Mouse (Mus musculus): ENCODE results near the gene Mrps11.

Gene Mrps11

GRCm38 (mm10) chr7:78793895-78794570 lies 11.1 kb downstream of the Mrps11 start:
- DNase-seq (ENCODE audit: low spot score in 2 of 2) = no peak

- DNase-seq (ENCODE audit: low spot score in 2 of 2) = peak; percentile 17 to 33
Measured at GRCm38 (mm10) chr7:78794571-78795092, 11.7 kb downstream of the Mrps11 start.

- no peak for DNase-seq (ENCODE audit: low spot score in 2 of 2)
Measured at GRCm38 (mm10) chr7:78796624-78797023, 13.7 kb downstream of the Mrps11 start.

GRCm38 (mm10) chr7:78797843-78798455 lies 15.0 kb downstream of the Mrps11 start:
- no peak for DNase-seq (ENCODE audit: low spot score in 2 of 2)

- DNase-seq (ENCODE audit: low spot score in 2 of 2) = no peak
Measured at GRCm38 (mm10) chr7:78799730-78800496, 17.0 kb downstream of the Mrps11 start.

- no peak for DNase-seq (ENCODE audit: low spot score in 2 of 2)
Measured at GRCm38 (mm10) chr7:78803841-78804240, 20.9 kb downstream of the Mrps11 start.

GRCm38 (mm10) chr7:78807192-78807591 lies 24.3 kb downstream of the Mrps11 start:
- no peak for DNase-seq (ENCODE audit: low spot score in 2 of 2)

- DNase-seq (ENCODE audit: low spot score in 2 of 2) = no peak
Measured at GRCm38 (mm10) chr7:78813791-78814190, 30.9 kb downstream of the Mrps11 start.

- DNase-seq (ENCODE audit: low spot score in 2 of 2) = no peak
Measured at GRCm38 (mm10) chr7:78814766-78815165, 31.8 kb downstream of the Mrps11 start.

- DNase-seq (ENCODE audit: low spot score in 2 of 2) = no peak
Measured at GRCm38 (mm10) chr7:78818336-78818735, 35.4 kb downstream of the Mrps11 start.

GRCm38 (mm10) chr7:78826682-78827385 lies 43.9 kb downstream of the Mrps11 start:
- DNase-seq (ENCODE audit: low spot score in 2 of 2) = peak in 1 of 2 experiments; percentile 16

- DNase-seq (ENCODE audit: low spot score in 2 of 2) = no peak
Measured at GRCm38 (mm10) chr7:78827749-78828362, 44.9 kb downstream of the Mrps11 start.

- no peak for DNase-seq (ENCODE audit: low spot score in 2 of 2)
Measured at GRCm38 (mm10) chr7:78835656-78836055, 52.7 kb downstream of the Mrps11 start.

- no peak for DNase-seq (ENCODE audit: low spot score in 2 of 2)
Measured at GRCm38 (mm10) chr7:78837250-78837649, 54.3 kb downstream of the Mrps11 start.

- peak; percentile 32 to 34 for DNase-seq (ENCODE audit: low spot score in 2 of 2)
Measured at GRCm38 (mm10) chr7:78841601-78842000, 58.7 kb downstream of the Mrps11 start.

Data from heart, adult 9 months (tissue).